Mouse (Mus musculus): ENCODE results near the gene Rnf114. TPM values are rescaled to one million over a fixed set of nuclear protein-coding genes. Genes with fewer than 3 reads are reported as not detected.

Rnf114 gene
- total and polyA plus RNA-seq, 3 experiments, result 40.8 to 50.4 (median 45.6) TPM

- Histone ChIP-seq H3K27me3 (replicated peaks) (no peaks in the 10 kb centered on the region), H3K27ac (ENCODE audit: insufficient read depth, low read depth) (no peak overlapping the region)
- dilution Hi-C loops (cut with MboI; ENCODE audit: extremely low pct_ligation_motif_present, extremely low pct_unique_long_range_greater_than_20kb, low sequenced_read_pairs), result no loop called here
These were observed 49.9 kb downstream of the Rnf114 start for GRCm38 (mm10) chr2:167542361-167542760.

DNA sequence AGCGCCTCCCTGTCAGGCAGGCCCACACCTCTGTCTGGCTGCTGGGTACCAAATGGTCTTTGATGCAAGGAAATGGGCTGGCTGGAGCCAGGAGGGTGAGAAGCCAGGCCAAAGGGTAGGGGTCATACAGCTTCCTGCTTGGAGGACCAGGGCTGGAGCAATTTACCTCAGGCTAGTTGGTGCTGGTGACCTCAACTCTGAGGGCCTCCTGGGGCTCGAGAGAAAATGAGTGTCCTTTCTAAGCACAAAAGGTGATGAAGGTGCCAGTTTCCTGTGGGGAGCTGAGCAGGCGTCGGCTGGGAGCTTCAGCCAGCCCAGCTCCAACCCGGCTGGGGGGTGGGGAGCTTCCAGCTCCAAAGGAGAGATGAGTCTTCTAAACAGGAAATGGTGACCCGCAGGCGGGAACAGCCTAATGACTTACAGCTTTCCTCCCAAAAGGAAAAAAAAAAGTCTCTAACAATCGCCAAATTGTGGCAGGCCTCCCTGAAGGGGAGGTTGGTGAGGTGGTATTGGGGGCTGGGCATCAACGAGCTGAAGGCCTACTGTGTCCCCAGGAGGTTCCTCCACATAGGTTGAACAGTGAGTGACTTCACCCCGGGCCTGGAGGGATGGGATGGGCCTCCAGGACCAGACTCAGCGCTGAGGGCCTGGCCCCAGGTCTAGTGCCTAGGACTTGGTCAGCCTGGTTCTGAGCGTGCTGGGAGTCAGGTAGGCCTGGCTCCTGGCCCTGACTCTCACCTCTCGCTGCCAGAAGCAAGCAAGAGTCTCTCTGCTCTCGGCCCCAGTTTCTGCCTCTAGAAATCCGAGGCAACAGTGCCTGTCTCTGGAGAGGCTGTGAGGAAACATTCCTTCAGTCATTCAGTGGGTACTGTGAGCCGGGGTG is 50.9 kb downstream of the Rnf114 start:
- dilution Hi-C loops (cut with MboI; ENCODE audit: extremely low pct_ligation_motif_present, extremely low pct_unique_long_range_greater_than_20kb, low sequenced_read_pairs), result no loop called here
- TF ChIP-seq ZKSCAN1 (IDR thresholded peaks at IDR 0.05; ENCODE audit: borderline replicate concordance, low read depth, low read length), result no peak
- TF ChIP-seq E2F4 (IDR thresholded peaks at IDR 0.05; ENCODE audit: insufficient replicate concordance, low read depth, low read length), result no peak
- TF ChIP-seq ELF1 (IDR thresholded peaks at IDR 0.05; ENCODE audit: low read depth, low read length), result no peak
- no peak for TF ChIP-seq RCOR1 (conservative IDR thresholded peaks at IDR 0.05; ENCODE audit: low read depth, low read length)
- TF ChIP-seq JUND (conservative IDR thresholded peaks at IDR 0.05; ENCODE audit: low read depth, low read length), result no peak
- TF ChIP-seq MEF2A (IDR thresholded peaks at IDR 0.05; ENCODE audit: borderline replicate concordance, low read depth, low read length), result no peak
- no peak for TF ChIP-seq USF2 (conservative IDR thresholded peaks at IDR 0.05; ENCODE audit: low read depth, low read length)
- no peak for TF ChIP-seq SMC3 (IDR thresholded peaks at IDR 0.05; ENCODE audit: low read depth, low read length)
- no peak for TF ChIP-seq ZMIZ1 (IDR thresholded peaks at IDR 0.05; ENCODE audit: low read depth, low read length)
- TF ChIP-seq RAD21 (IDR thresholded peaks at IDR 0.05; ENCODE audit: low read depth, low read length), result no peak
- Histone ChIP-seq H3K9me3 (replicated peaks; ENCODE audit: low read length) (no peaks in the 10 kb centered on the region), H3K27me3 (replicated peaks) (no peaks in the 10 kb centered on the region), H3K9ac (ENCODE audit: insufficient read depth, low read depth) (no peak overlapping the region), H3K4me3 (replicated peaks in 1 of 3; ENCODE audit: low read depth in 2 of 3, low read length in 2 of 3, poor library complexity in 1 of 3) (no peak overlapping the region), H3K4me1 (ENCODE audit: control insufficient read depth in 1 of 2, insufficient read depth in 2 of 2) (peaks cover 10 to 52% of the 10 kb centered on the region in 2 experiments), H3K27ac (ENCODE audit: insufficient read depth, low read depth) (no peak overlapping the region), H3K4me2 (ENCODE audit: insufficient read depth, low read depth, poor library complexity, severe bottlenecking) (no peak overlapping the region), H3K36me3 (replicated peaks in 1 of 2; ENCODE audit: control insufficient read depth in 1 of 2, insufficient read depth in 1 of 2, low read length in 1 of 2) (peaks cover 19 to 53% of the 10 kb centered on the region in 2 experiments), H3K79me2 (replicated peaks; ENCODE audit: control insufficient read depth, extremely low read depth, insufficient read depth, poor library complexity, severe bottlenecking) (peaks cover 7% of the 10 kb centered on the region)
- DNase-seq (ENCODE audit: extremely low read depth), result no peak
- in situ Hi-C loops (cut with MboI; ENCODE audit: low pct_ligation_motif_present, low pct_unique_long_range_greater_than_20kb, low sequenced_read_pairs), result no loop called here

More at GRCm38 (mm10) chr2:167542361-167542760, 49.9 kb downstream of the Rnf114 start:
- Histone ChIP-seq H3K4me2 (ENCODE audit: insufficient read depth, low read depth, poor library complexity, severe bottlenecking) (no peak overlapping the region), H3K9ac (ENCODE audit: insufficient read depth, low read depth) (no peak overlapping the region), H3K4me3 (replicated peaks in 1 of 3; ENCODE audit: low read depth in 2 of 3, low read length in 2 of 3, poor library complexity in 1 of 3) (no peak overlapping the region), H3K36me3 (replicated peaks in 1 of 2; ENCODE audit: control insufficient read depth in 1 of 2, insufficient read depth in 1 of 2, low read length in 1 of 2) (peaks cover 19 to 53% of the 10 kb centered on the region in 2 experiments), H3K9me3 (replicated peaks; ENCODE audit: low read length) (no peaks in the 10 kb centered on the region), H3K79me2 (replicated peaks; ENCODE audit: control insufficient read depth, extremely low read depth, insufficient read depth, poor library complexity, severe bottlenecking) (peaks cover 7% of the 10 kb centered on the region), H3K4me1 (ENCODE audit: control insufficient read depth in 1 of 2, insufficient read depth in 2 of 2) (peaks cover 10 to 52% of the 10 kb centered on the region in 2 experiments)
- TF ChIP-seq SIN3A (IDR thresholded peaks at IDR 0.05; ENCODE audit: low read length) (no peak), KAT2A (IDR thresholded peaks at IDR 0.05; ENCODE audit: insufficient replicate concordance, low read length) (no peak), CHD1 (IDR thresholded peaks at IDR 0.05; ENCODE audit: low read depth, low read length) (no peak)
- in situ Hi-C loops (cut with MboI; ENCODE audit: low pct_ligation_motif_present, low pct_unique_long_range_greater_than_20kb, low sequenced_read_pairs), result no loop called here
- no peak for DNase-seq (ENCODE audit: extremely low read depth)
